Mouse (Mus musculus) myocyte (in vitro differentiated cells): ENCODE results near the gene Lime1. TPM values are rescaled to one million over a fixed set of nuclear protein-coding genes. Genes with fewer than 3 reads are reported as not detected.

ENCODE experiments used
- H3K27me3 ChIP-seq: one replicate; pipeline ENCODE4 v1.6.1; 2011; ENCODE audit not compliant: control insufficient read depth, insufficient read depth, insufficient read length
- H3K36me3 ChIP-seq: one replicate; pipeline ENCODE4 v1.6.1; 2011; ENCODE audit not compliant: control insufficient read depth, insufficient read depth
- H3K4me2 ChIP-seq: one replicate; pipeline ENCODE4 v1.6.1; 2011; ENCODE audit warnings: low read depth, control low read depth
- H3K4me3 ChIP-seq: one replicate; pipeline ENCODE4 v1.5.1; 2011; ENCODE audit warnings: mild to moderate bottlenecking, control low read depth, moderate library complexity
- H3K79me2 ChIP-seq: one replicate; pipeline ENCODE4 v1.6.1; 2011; ENCODE audit not compliant: control insufficient read depth, insufficient read depth
- H3ac ChIP-seq: one replicate; pipeline ENCODE4 v1.6.1; 2011; ENCODE audit not compliant: control insufficient read depth, insufficient read length
- CEBPB ChIP-seq: IDR thresholded peaks from 2 replicates; pipeline ENCODE4 v1.6.1; 2011; ENCODE audit warnings: mild to moderate bottlenecking, moderate library complexity; ENCODE audit not compliant: poor library complexity, insufficient read depth, severe bottlenecking
- E2F4 ChIP-seq: IDR thresholded peaks from one replicate; pipeline ENCODE4 v1.6.1; 2011; ENCODE audit warnings: mild to moderate bottlenecking, control low read depth, moderate library complexity; ENCODE audit not compliant: insufficient read depth
- MAX ChIP-seq: IDR thresholded peaks from one replicate; pipeline ENCODE4 v1.6.1; 2011; ENCODE audit warnings: low read depth, mild to moderate bottlenecking, control low read depth
- MYOD1 ChIP-seq, 3 experiments: IDR thresholded peaks; one replicate each; pipeline ENCODE4 v1.6.1; 2011; ENCODE audit warnings: control low read depth in 2 of 3, low read depth in 2 of 3, mild to moderate bottlenecking in 2 of 3, moderate library complexity in 1 of 3; ENCODE audit not compliant: insufficient read length in 2 of 3, control insufficient read depth in 1 of 3
- MYOG ChIP-seq, 3 experiments: IDR thresholded peaks; one replicate each; pipeline ENCODE4 v1.6.1; 2011; ENCODE audit warnings: control low read depth in 2 of 3, low read depth in 2 of 3, mild to moderate bottlenecking in 2 of 3; ENCODE audit not compliant: insufficient read length in 2 of 3, control insufficient read depth in 1 of 3, insufficient read depth in 1 of 3
- POLR2A ChIP-seq: IDR thresholded peaks from one replicate; pipeline ENCODE4 v1.6.1; 2011; ENCODE audit warnings: low read depth, mild to moderate bottlenecking, control low read depth, moderate library complexity; ENCODE audit not compliant: insufficient read length
- POLR2AphosphoS2 ChIP-seq: IDR thresholded peaks from one replicate; pipeline ENCODE4 v1.6.1; 2011; ENCODE audit warnings: low read depth, control low read depth; ENCODE audit not compliant: insufficient read length
- REST ChIP-seq: IDR thresholded peaks from one replicate; pipeline ENCODE4 v1.6.1; 2011; ENCODE audit warnings: mild to moderate bottlenecking, control low read depth, moderate library complexity; ENCODE audit not compliant: insufficient read depth, insufficient read length
- SRF ChIP-seq: IDR thresholded peaks from one replicate; pipeline ENCODE4 v1.6.1; 2011; ENCODE audit warnings: low read depth; ENCODE audit not compliant: control insufficient read depth, insufficient read length
- TCF12 ChIP-seq: IDR thresholded peaks from one replicate; pipeline ENCODE4 v1.6.1; 2011; ENCODE audit warnings: mild to moderate bottlenecking, control low read depth; ENCODE audit not compliant: poor library complexity, insufficient read depth, severe bottlenecking
- TCF3 ChIP-seq: IDR thresholded peaks from one replicate; pipeline ENCODE4 v1.6.1; 2011; ENCODE audit warnings: low read depth, control low read depth; ENCODE audit not compliant: insufficient read length
- USF1 ChIP-seq: IDR thresholded peaks from one replicate; pipeline ENCODE4 v1.6.1; 2011; ENCODE audit warnings: low read depth, mild to moderate bottlenecking, control low read depth, moderate library complexity
- polyA plus RNA-seq: library from polyadenylated mRNA; unstranded; fragments of >200 nt; fragmentation: generic; extraction: Trizol; gene quantifications from one replicate; pipeline ENCODE4 v1.2.1, GENCODE M21; 2012; ENCODE audit warnings: missing spikeins

The Lime1 gene
- polyA plus RNA-seq, 1 experiment: 8.2 TPM

DNA sequence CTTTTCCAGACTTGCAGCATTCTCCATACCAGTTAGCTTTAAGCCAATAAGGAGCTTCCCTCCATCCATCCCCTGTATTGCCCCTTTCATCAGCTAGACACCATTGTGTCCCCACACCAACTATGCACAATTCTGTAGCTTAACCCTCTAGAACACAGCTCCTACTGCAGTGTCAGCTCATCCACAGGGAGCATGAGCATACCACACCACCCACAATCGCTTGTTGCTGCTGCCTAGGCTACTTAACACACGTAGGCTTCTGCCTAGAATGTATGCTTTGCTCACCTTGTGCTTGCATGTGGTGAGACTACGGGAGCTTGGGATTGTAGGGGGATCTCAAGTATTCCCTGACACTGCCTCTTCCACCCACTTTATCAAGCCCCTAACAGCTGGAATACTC lies 23.1 kb upstream of the Lime1 start:
- Histone ChIP-seq H3K79me2 (no peaks in the 10 kb centered on the region), H3K4me3 (no peak overlapping the region), H3K4me2 (no peak overlapping the region), H3K36me3 (peaks cover 57% of the 10 kb centered on the region), H3K27me3 (no peaks in the 10 kb centered on the region), H3ac (no peak overlapping the region)
- peak; percentile 17 for TF ChIP-seq POLR2A
- peak; percentile 59 for TF ChIP-seq POLR2AphosphoS2
- no peak for TF ChIP-seq TCF3

DNA sequence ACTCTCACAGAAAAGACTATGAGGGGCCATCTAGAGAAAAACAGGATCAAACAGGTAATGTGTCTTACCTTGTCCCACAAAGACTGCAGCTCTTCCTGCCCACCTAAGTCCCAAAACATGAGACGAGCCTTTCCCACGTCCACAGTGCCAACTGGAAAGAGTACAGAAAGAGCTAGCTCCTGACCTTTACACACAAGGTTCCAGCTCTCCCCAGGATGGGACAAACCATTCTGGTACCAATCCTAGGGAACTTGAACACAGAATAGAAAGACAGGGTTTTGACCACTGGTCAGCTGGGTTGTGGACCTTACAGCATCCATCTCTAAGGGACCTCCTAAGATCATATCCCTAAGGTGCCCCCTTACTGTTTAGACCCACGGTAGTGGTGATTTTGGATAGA lies 15.9 kb upstream of the Lime1 start:
- H3K4me3 ChIP-seq: peak overlapping the region; percentile 98
- H3K4me2 ChIP-seq: peak overlapping the region; percentile 96
- TF ChIP-seq MYOG (IDR thresholded peaks at IDR 0.05; ENCODE audit: control insufficient read depth in 1 of 3, insufficient read depth in 1 of 3, insufficient read length in 2 of 3, low read depth in 2 of 3): no peak
- no peak for TF ChIP-seq TCF12
- TF ChIP-seq TCF3: no peak
- H3ac ChIP-seq: peak overlapping the region; percentile 81
- no peaks in the 10 kb centered on the region for H3K27me3 ChIP-seq
- peaks cover 36% of the 10 kb centered on the region for H3K36me3 ChIP-seq
- peaks cover 54% of the 10 kb centered on the region for H3K79me2 ChIP-seq

DNA sequence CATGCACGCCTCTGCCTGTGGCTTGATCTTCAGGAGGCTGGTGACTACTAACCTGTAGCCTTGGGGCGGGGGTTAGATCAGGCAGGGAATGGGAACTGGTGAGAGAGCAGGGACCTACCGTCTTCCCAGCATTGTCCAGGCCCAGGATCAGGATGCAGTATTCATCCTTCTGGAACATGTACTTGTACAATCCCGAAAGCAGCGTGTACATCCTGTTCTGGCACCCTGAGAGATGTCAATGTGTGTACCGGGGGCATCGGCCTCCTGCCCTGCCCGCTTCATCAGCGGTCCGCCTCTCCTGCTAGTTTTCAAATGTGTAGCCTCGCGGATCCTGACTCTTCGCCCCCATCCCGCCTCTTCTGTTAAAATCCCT lies 15.4 kb upstream of the Lime1 start:
- peak overlapping the region; percentile 98 for H3K4me3 ChIP-seq
- no peaks in the 10 kb centered on the region for H3K27me3 ChIP-seq
- TF ChIP-seq CEBPB (no peak), TCF3 (no peak), MYOG (IDR thresholded peaks at IDR 0.05; ENCODE audit: control insufficient read depth in 1 of 3, insufficient read depth in 1 of 3, insufficient read length in 2 of 3, low read depth in 2 of 3) (no peak), MAX (no peak), TCF12 (no peak)
- H3K79me2 ChIP-seq: peaks cover 59% of the 10 kb centered on the region
- peak overlapping the region; percentile 96 for H3K4me2 ChIP-seq
- peak overlapping the region; percentile 81 for H3ac ChIP-seq
- peaks cover 34% of the 10 kb centered on the region for H3K36me3 ChIP-seq

DNA sequence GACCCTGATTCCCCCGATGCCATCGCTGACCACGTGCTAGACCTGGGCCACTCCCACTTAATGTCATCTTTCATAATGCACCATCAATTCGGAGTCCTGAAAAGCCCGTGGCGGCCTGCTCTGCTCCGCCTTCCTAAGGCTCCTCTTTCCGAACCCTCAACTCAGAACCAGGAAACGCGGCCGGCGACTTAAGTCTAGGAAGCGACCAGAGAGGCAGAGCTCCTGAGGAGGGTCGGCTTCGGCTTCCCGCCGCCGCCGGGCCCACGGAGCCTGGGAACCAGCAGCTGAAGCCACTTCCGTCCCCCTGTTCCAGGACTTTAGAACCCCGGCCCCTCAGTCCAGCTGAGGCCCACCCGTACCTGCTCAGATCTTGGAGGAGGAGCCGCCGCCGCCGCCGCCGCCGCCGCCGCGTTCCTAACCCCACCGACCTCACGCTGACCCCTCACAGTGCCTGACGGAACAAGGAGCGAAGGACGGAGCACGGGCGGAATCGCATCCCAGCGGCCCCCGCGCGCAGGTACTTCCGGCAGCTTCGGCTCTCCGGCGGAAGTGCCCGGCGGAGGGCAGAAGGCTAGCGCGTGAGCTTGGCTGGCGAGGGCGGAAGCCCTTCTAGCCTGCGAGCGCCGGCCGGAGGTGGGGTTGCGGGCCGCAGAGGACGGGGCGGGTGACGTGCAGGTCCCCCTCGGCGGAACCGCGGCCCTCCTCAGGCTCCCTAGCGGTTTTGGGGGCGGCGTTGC lies 14.8 kb upstream of the Lime1 start, which contains the start of the genes Zgpat and Arfrp1:
TSS of gene Zgpat (plus strand) at position 69 of the 737 bp plus-strand sequence.
TSS of gene Arfrp1 (minus strand) at position 545 of the 737 bp plus-strand sequence.
- H3K4me3 ChIP-seq: peak within 1 kb of the TSS; percentile 98
- no peak for TF ChIP-seq TCF3
- TF ChIP-seq POLR2AphosphoS2: peak; percentile 72
- TF ChIP-seq E2F4: peak; percentile 46
- peak in 1 of 3 experiments; percentile 2 for TF ChIP-seq MYOG (IDR thresholded peaks at IDR 0.05; ENCODE audit: control insufficient read depth in 1 of 3, insufficient read depth in 1 of 3, insufficient read length in 2 of 3, low read depth in 2 of 3)
- peak; percentile 65 for TF ChIP-seq MAX
- TF ChIP-seq SRF: no peak
- no peak for TF ChIP-seq TCF12
- TF ChIP-seq POLR2A: peak; percentile 82
- no peak for TF ChIP-seq CEBPB
- TF ChIP-seq MYOD1 (IDR thresholded peaks at IDR 0.05; ENCODE audit: control insufficient read depth in 1 of 3, insufficient read length in 2 of 3, low read depth in 2 of 3): no peak
- TF ChIP-seq REST: no peak
- TF ChIP-seq USF1: peak; percentile 77
- peak within 1 kb of the TSS; percentile 81 for H3ac ChIP-seq
- H3K36me3 ChIP-seq: peaks cover 29% of the 10 kb centered on the region
- H3K27me3 ChIP-seq: no peaks in the 10 kb centered on the region
- peak within 1 kb of the TSS; percentile 97 for H3K4me2 ChIP-seq
- H3K79me2 ChIP-seq: peaks cover 64% of the 10 kb centered on the region

DNA sequence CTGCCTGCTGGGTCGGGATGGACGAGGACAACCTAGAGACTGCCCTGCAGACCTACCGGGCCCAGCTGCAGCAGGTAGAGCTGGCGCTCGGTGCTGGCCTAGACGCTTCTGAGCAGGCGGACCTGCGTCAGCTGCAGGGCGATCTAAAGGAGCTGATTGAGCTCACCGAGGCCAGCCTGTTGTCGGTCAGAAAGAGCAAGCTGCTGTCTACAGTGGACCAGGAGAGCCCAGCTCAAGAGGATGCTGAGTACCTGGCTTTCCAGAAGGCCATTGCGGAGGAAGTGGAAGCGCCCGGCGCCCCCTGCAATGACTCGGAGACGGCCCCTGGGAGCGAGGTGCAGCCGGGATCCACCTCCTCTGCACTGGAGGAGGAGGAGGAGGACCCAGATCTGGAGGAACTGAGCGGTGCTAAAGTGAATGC lies 14.2 kb upstream of the Lime1 start:
- peak overlapping the region; percentile 81 for H3ac ChIP-seq
- peak overlapping the region; percentile 98 for H3K4me3 ChIP-seq
- peak overlapping the region; percentile 97 for H3K4me2 ChIP-seq
- peaks cover 71% of the 10 kb centered on the region for H3K79me2 ChIP-seq
- TF ChIP-seq E2F4 (no peak), MYOD1 (IDR thresholded peaks at IDR 0.05; ENCODE audit: control insufficient read depth in 1 of 3, insufficient read length in 2 of 3, low read depth in 2 of 3) (no peak), TCF12 (no peak), SRF (no peak), MYOG (IDR thresholded peaks at IDR 0.05; ENCODE audit: control insufficient read depth in 1 of 3, insufficient read depth in 1 of 3, insufficient read length in 2 of 3, low read depth in 2 of 3) (no peak), TCF3 (no peak), REST (no peak), CEBPB (no peak), USF1 (no peak), POLR2AphosphoS2 (no peak), MAX (no peak), POLR2A (no peak)
- no peaks in the 10 kb centered on the region for H3K27me3 ChIP-seq
- H3K36me3 ChIP-seq: peaks cover 27% of the 10 kb centered on the region
